Mouse (Mus musculus): ENCODE data around the gene Tceanc. TPM values are rescaled to one million over a fixed set of nuclear protein-coding genes. Genes with fewer than 3 reads are reported as not detected.

Gene Tceanc
- polyA plus RNA-seq (2015; fragmentation: Nextera tagmentation; extraction: Ambion mirVana) = 3.0 and 3.2 TPM in 2 replicates

- no peak within 1 kb of the TSS for H3K27ac ChIP-seq (replicated peaks)
- H3K4me2 ChIP-seq = no peak within 1 kb of the TSS
- no peak within 1 kb of the TSS for H3K4me3 ChIP-seq (replicated peaks)
- H3K9ac ChIP-seq = no peak within 1 kb of the TSS
- WGBS (ENCODE audit: insufficient replicate concordance) = 73% methylated on average over 16 of the region's 16 CpGs
- no peaks in the 10 kb centered on the region for H3K27me3 ChIP-seq
- peaks cover 10% of the 10 kb centered on the region for H3K4me1 ChIP-seq (replicated peaks)
- no peak for ATAC-seq (ENCODE audit: insufficient read depth)
- no peaks in the 10 kb centered on the region for H3K36me3 ChIP-seq (replicated peaks)
- H3K9me3 ChIP-seq (replicated peaks) = no peaks in the 10 kb centered on the region
These were observed at the start of gene Tceanc for GRCm38 (mm10) chrX:166518345-166518744. Gene Tceanc, minus strand, starts transcription at chrX:166518567.

DNA sequence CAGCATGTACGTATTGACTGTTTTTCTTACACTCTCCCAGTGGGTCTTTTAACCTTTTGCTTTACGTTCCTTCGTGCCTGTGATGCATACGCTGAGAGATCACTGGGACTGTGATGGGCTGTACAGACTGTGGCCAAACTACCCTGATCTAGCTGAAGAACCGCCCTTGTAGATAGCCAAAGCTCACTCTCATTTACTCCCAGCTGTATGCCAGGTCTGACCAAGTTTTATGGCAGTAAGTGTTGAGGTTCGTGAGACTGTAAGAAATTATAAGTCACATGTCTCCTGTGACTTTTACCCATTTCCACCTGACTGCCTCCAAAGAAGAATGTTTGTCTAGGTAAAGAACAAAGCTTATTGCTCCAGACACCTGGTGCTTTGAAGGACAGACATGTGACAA, 47.6 kb upstream of the Tceanc start:
- no peaks in the 10 kb centered on the region for H3K27me3 ChIP-seq
- no peak overlapping the region for H3K4me2 ChIP-seq
- H3K9me3 ChIP-seq (replicated peaks) = no peaks in the 10 kb centered on the region
- no peaks in the 10 kb centered on the region for H3K36me3 ChIP-seq (replicated peaks)
- ATAC-seq (ENCODE audit: insufficient read depth) = no peak
- no peaks in the 10 kb centered on the region for H3K4me1 ChIP-seq (replicated peaks)
- H3K27ac ChIP-seq (replicated peaks) = no peak overlapping the region
- 72% methylated on average over 6 of the region's 6 CpGs for WGBS (ENCODE audit: insufficient replicate concordance)
- no peak overlapping the region for H3K9ac ChIP-seq
- H3K4me3 ChIP-seq (replicated peaks) = no peak overlapping the region

DNA sequence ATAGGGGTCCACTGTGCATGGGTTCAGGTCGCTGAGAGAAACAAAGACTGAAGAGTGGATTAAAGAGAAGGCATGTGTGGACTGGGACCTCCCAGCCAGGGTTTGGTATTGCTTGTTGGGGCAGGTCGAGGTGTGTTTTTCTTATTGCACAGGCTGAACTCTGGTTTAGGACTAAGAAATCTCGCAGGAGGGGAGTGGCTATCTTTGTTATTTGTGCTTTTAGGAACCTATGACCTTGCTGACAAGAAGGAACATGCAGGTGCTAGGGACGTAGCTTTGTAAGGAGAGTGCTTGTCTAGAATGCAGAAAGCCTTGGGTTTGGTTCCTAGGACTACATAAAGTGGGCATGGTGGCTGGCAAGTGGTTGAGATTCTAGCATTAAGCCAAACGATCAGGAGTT, 47.0 kb upstream of the Tceanc start:
- no peak overlapping the region for H3K4me2 ChIP-seq
- H3K9ac ChIP-seq = no peak overlapping the region
- no peak overlapping the region for H3K4me3 ChIP-seq (replicated peaks)
- H3K27me3 ChIP-seq = no peaks in the 10 kb centered on the region
- ATAC-seq (ENCODE audit: insufficient read depth) = no peak
- 54% methylated on average over 5 of the region's 5 CpGs for WGBS (ENCODE audit: insufficient replicate concordance)
- H3K27ac ChIP-seq (replicated peaks) = no peak overlapping the region
- no peaks in the 10 kb centered on the region for H3K36me3 ChIP-seq (replicated peaks)
- no peaks in the 10 kb centered on the region for H3K4me1 ChIP-seq (replicated peaks)
- no peaks in the 10 kb centered on the region for H3K9me3 ChIP-seq (replicated peaks)

- Histone ChIP-seq H3K27ac (replicated peaks) (no peak overlapping the region), H3K4me2 (no peak overlapping the region), H3K36me3 (replicated peaks) (no peaks in the 10 kb centered on the region), H3K4me3 (replicated peaks) (no peak overlapping the region), H3K9me3 (replicated peaks) (no peaks in the 10 kb centered on the region), H3K9ac (no peak overlapping the region), H3K4me1 (replicated peaks) (no peaks in the 10 kb centered on the region), H3K27me3 (no peaks in the 10 kb centered on the region)
- no peak for ATAC-seq (ENCODE audit: insufficient read depth)
- 52% methylated on average over 5 of the region's 5 CpGs for WGBS (ENCODE audit: insufficient replicate concordance)
These were observed 46.5 kb upstream of the Tceanc start for GRCm38 (mm10) chrX:166564900-166565299.

- no peaks in the 10 kb centered on the region for H3K36me3 ChIP-seq (replicated peaks)
- no peaks in the 10 kb centered on the region for H3K4me1 ChIP-seq (replicated peaks)
- no peak overlapping the region for H3K4me3 ChIP-seq (replicated peaks)
- H3K9ac ChIP-seq = no peak overlapping the region
- no peak overlapping the region for H3K4me2 ChIP-seq
- H3K27ac ChIP-seq (replicated peaks) = no peak overlapping the region
- no peaks in the 10 kb centered on the region for H3K27me3 ChIP-seq
- no peak for ATAC-seq (ENCODE audit: insufficient read depth)
- H3K9me3 ChIP-seq (replicated peaks) = no peaks in the 10 kb centered on the region
- WGBS (ENCODE audit: insufficient replicate concordance) = 49% methylated on average over 3 of the region's 3 CpGs
These were observed 41.0 kb upstream of the Tceanc start for GRCm38 (mm10) chrX:166559333-166559732.

DNA sequence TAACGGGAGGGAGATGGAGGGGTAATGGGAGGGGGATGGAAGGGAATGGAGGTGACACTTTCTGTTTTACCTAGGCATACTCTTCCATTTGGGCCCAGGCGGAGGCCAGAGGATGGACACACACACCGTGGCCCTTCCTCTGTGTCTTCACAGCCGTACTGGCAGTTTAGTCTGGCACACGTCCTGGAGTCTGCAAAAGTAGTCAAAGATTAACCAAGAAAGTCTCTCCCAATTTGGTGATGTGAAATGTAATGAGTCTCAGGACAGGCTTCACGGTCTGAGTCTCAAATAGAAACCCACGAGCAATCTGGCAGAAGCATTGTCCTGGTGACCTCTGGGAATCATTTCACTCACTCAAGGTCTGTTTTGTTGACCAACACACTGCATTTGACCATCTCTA, 34.0 kb upstream of the Tceanc start:
- WGBS (ENCODE audit: insufficient replicate concordance) = 54% methylated on average over 7 of the region's 7 CpGs
- no peak overlapping the region for H3K27ac ChIP-seq (replicated peaks)
- no peak overlapping the region for H3K4me2 ChIP-seq
- no peaks in the 10 kb centered on the region for H3K27me3 ChIP-seq
- H3K9me3 ChIP-seq (replicated peaks) = no peaks in the 10 kb centered on the region
- H3K36me3 ChIP-seq (replicated peaks) = no peaks in the 10 kb centered on the region
- H3K4me1 ChIP-seq (replicated peaks) = no peaks in the 10 kb centered on the region
- ATAC-seq (ENCODE audit: insufficient read depth) = no peak
- H3K4me3 ChIP-seq (replicated peaks) = no peak overlapping the region
- no peak overlapping the region for H3K9ac ChIP-seq

DNA sequence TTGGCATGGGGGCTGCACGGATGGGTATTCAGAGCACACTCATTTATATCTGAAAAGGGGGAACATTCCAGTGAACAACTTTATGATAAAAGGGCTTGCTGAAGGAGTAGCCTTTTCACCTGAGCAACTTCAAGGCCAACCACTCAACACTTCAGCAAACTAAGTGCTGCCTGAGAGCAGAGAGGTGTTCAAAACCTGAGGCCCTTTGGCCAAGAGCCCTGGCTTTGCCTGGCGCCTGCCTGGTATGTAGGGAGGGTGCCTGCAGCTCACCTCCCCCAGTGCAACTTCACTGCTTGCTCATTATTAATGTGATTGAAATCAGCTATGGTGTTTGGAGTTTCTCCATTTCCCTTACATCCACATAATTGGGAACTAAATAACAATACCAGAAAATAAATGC, 28.1 kb upstream of the Tceanc start:
- no peaks in the 10 kb centered on the region for H3K9me3 ChIP-seq (replicated peaks)
- H3K27me3 ChIP-seq = no peaks in the 10 kb centered on the region
- H3K27ac ChIP-seq (replicated peaks) = no peak overlapping the region
- ATAC-seq (ENCODE audit: insufficient read depth) = no peak
- H3K36me3 ChIP-seq (replicated peaks) = no peaks in the 10 kb centered on the region
- H3K4me3 ChIP-seq (replicated peaks) = no peak overlapping the region
- H3K9ac ChIP-seq = no peak overlapping the region
- 47% methylated on average over 2 of the region's 2 CpGs for WGBS (ENCODE audit: insufficient replicate concordance)
- no peak overlapping the region for H3K4me2 ChIP-seq
- H3K4me1 ChIP-seq (replicated peaks) = no peaks in the 10 kb centered on the region

DNA sequence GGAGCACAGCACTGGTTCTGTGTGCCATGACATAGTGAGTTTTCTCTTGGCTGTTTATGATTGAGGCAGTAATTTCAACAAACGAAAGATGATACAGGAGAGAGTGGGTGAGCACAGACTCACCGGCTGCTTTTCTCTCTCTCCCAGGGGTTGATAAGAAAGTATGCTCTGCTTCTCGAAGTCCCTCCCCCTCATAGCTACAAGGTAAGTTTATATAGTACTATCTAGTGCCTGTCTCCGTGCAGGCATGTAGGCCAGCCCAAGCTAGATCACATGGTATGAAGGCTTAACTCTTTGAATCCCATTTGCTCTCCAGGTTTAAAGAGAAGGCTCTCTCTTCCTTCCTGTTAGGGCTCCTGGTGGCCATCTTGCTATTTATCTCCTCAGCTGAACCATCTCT, 16.8 kb upstream of the Tceanc start:
- Histone ChIP-seq H3K4me2 (no peak overlapping the region), H3K27ac (replicated peaks) (no peak overlapping the region), H3K36me3 (replicated peaks) (no peaks in the 10 kb centered on the region), H3K4me3 (replicated peaks) (no peak overlapping the region), H3K9me3 (replicated peaks) (no peaks in the 10 kb centered on the region), H3K9ac (no peak overlapping the region), H3K4me1 (replicated peaks) (no peaks in the 10 kb centered on the region), H3K27me3 (no peaks in the 10 kb centered on the region)
- WGBS (ENCODE audit: insufficient replicate concordance) = 42% methylated on average over 4 of the region's 4 CpGs
- no peak for ATAC-seq (ENCODE audit: insufficient read depth)

DNA sequence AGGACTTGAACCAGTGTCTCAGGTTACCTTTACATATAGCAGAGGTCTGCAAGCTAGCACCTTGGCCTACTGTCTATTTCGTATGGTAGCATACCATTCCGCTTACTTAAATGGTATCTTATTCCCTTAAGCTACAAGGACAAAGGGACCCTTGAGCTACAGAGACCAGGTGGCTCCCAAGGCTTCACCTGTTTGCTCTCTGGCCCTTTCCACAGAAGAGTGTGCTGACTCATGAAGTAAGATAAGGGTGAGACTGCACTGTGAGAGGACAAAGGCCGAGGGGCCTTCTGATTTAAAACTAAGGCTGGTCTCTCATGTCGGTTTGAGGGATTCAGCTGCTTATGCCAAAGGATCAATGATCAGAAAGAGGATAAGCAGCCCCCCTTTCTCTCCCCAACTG, 15.1 kb upstream of the Tceanc start:
- ATAC-seq (ENCODE audit: insufficient read depth) = no peak
- H3K36me3 ChIP-seq (replicated peaks) = no peaks in the 10 kb centered on the region
- H3K27me3 ChIP-seq = no peaks in the 10 kb centered on the region
- WGBS (ENCODE audit: insufficient replicate concordance) = 58% methylated on average over 4 of the region's 4 CpGs
- no peak overlapping the region for H3K27ac ChIP-seq (replicated peaks)
- no peak overlapping the region for H3K4me2 ChIP-seq
- no peaks in the 10 kb centered on the region for H3K4me1 ChIP-seq (replicated peaks)
- no peaks in the 10 kb centered on the region for H3K9me3 ChIP-seq (replicated peaks)
- no peak overlapping the region for H3K4me3 ChIP-seq (replicated peaks)
- H3K9ac ChIP-seq = no peak overlapping the region

GRCm38 (mm10) chrX:166531671-166532070, 13.3 kb upstream of the Tceanc start:
- ATAC-seq (ENCODE audit: insufficient read depth) = no peak

GRCm38 (mm10) chrX:166528126-166528525, 9.8 kb upstream of the Tceanc start:
- ATAC-seq (ENCODE audit: insufficient read depth) = no peak
- no peaks in the 10 kb centered on the region for H3K36me3 ChIP-seq (replicated peaks)
- WGBS (ENCODE audit: insufficient replicate concordance) = 70% methylated on average over 3 of the region's 3 CpGs

More at GRCm38 (mm10) chrX:166531671-166532070, 13.3 kb upstream of the Tceanc start:
- no peak overlapping the region for H3K27ac ChIP-seq (replicated peaks)
- H3K4me2 ChIP-seq = no peak overlapping the region
- no peak overlapping the region for H3K4me3 ChIP-seq (replicated peaks)
- no peaks in the 10 kb centered on the region for H3K4me1 ChIP-seq (replicated peaks)
- WGBS (ENCODE audit: insufficient replicate concordance) = 44% methylated on average over 6 of the region's 6 CpGs
- no peaks in the 10 kb centered on the region for H3K9me3 ChIP-seq (replicated peaks)
- no peaks in the 10 kb centered on the region for H3K36me3 ChIP-seq (replicated peaks)
- H3K9ac ChIP-seq = no peak overlapping the region
- no peaks in the 10 kb centered on the region for H3K27me3 ChIP-seq

GRCm38 (mm10) chrX:166525637-166526315, 7.4 kb upstream of the Tceanc start:
- Histone ChIP-seq H3K4me1 (replicated peaks) (no peaks in the 10 kb centered on the region), H3K4me2 (no peak overlapping the region), H3K9me3 (replicated peaks) (no peaks in the 10 kb centered on the region), H3K27me3 (no peaks in the 10 kb centered on the region), H3K4me3 (replicated peaks) (no peak overlapping the region), H3K36me3 (replicated peaks) (no peaks in the 10 kb centered on the region), H3K9ac (no peak overlapping the region), H3K27ac (replicated peaks) (no peak overlapping the region)
- WGBS (ENCODE audit: insufficient replicate concordance) = 62% methylated on average over 2 of the region's 2 CpGs
- no peak for ATAC-seq (ENCODE audit: insufficient read depth)

More at GRCm38 (mm10) chrX:166528126-166528525, 9.8 kb upstream of the Tceanc start:
- Histone ChIP-seq H3K4me3 (replicated peaks) (no peak overlapping the region), H3K9me3 (replicated peaks) (no peaks in the 10 kb centered on the region), H3K4me2 (no peak overlapping the region), H3K27ac (replicated peaks) (no peak overlapping the region), H3K9ac (no peak overlapping the region), H3K27me3 (no peaks in the 10 kb centered on the region), H3K4me1 (replicated peaks) (no peaks in the 10 kb centered on the region)

All from liver, embryonic 15.5 days (tissue).